Mouse (Mus musculus) limb, embryonic 10.5 days (tissue): ENCODE data around the gene Mcoln3. TPM values are rescaled to one million over a fixed set of nuclear protein-coding genes. Genes with fewer than 3 reads are reported as not detected.
A peak's percentile ranks its signal among the peaks of the same experiment; 100 is the strongest.

ENCODE experiments used
- DNase-seq: peaks from one replicate; pipeline ENCODE4 v3.0.0-alpha.2; 2017; ENCODE audit warnings: low spot score
- H3K27ac ChIP-seq: fragments of 300-500 bp; sonication (generic); 2 replicates; pipeline ENCODE4 v1.5.1; 2016; ENCODE audit warnings: mild to moderate bottlenecking
- H3K27me3 ChIP-seq: fragments of 300-500 bp; sonication (generic); 2 replicates; pipeline ENCODE4 v1.6.1; 2016; ENCODE audit warnings: low read depth, mild to moderate bottlenecking; ENCODE audit not compliant: poor library complexity, severe bottlenecking
- H3K36me3 ChIP-seq: fragments of 300-500 bp; sonication (generic); 2 replicates; pipeline ENCODE4 v1.6.1; 2016; ENCODE audit warnings: mild to moderate bottlenecking, moderate library complexity
- H3K4me1 ChIP-seq: fragments of 300-500 bp; sonication (generic); 2 replicates; pipeline ENCODE4 v1.6.1; 2016
- H3K4me3 ChIP-seq: fragments of 300-500 bp; sonication (generic); 2 replicates; pipeline ENCODE4 v1.5.1; 2016; ENCODE audit warnings: mild to moderate bottlenecking, moderate library complexity
- H3K9me3 ChIP-seq: fragments of 300-500 bp; sonication (generic); replicated peaks from 2 replicates; pipeline ENCODE4 v1.6.1; 2016; ENCODE audit warnings: mild to moderate bottlenecking
- WGBS: fragments of 180-500 bp; shearing (Covaris S2); methylation state at CpG from one replicate; pipeline ENCODE4 v1.1.7; 2016; 5-methylcytosine and 5-hydroxymethylcytosine counted together
- polyA plus RNA-seq: library from polyadenylated mRNA; unstranded; fragments of >200 nt; fragmentation: Nextera tagmentation; extraction: Ambion mirVana; gene quantifications from 2 replicates; pipeline ENCODE4 v1.2.1, GENCODE M21; 2016

Mcoln3 gene
- polyA plus RNA-seq, 1 experiment from 2014 or later, result 5.9 TPM

- peaks cover 9% of the 10 kb centered on the region for H3K27me3 ChIP-seq
- 75% methylated on average over 2 of the region's 2 CpGs for WGBS
- no peak for DNase-seq
- H3K4me3 ChIP-seq, result no peak overlapping the region
- H3K4me1 ChIP-seq, result peaks cover 16% of the 10 kb centered on the region
- no peak overlapping the region for H3K27ac ChIP-seq
- H3K9me3 ChIP-seq, result no peaks in the 10 kb centered on the region
- no peaks in the 10 kb centered on the region for H3K36me3 ChIP-seq
Observed at GRCm38 (mm10) chr3:146156811-146157210, 39.6 kb downstream of the Mcoln3 start.

- no peak for DNase-seq
- Histone ChIP-seq H3K36me3 (no peaks in the 10 kb centered on the region), H3K9me3 (no peaks in the 10 kb centered on the region), H3K4me3 (no peak overlapping the region), H3K27me3 (0 out of 2 replicates have a peak, but pooled peaks cover under 1% of the 10 kb centered on the region), H3K4me1 (peaks cover 14% of the 10 kb centered on the region), H3K27ac (no peak overlapping the region)
- whole genome bisulfite sequencing, result 76% methylated on average over 4 of the region's 4 CpGs
Observed at GRCm38 (mm10) chr3:146158039-146158438, 40.8 kb downstream of the Mcoln3 start.

- Histone ChIP-seq H3K27me3 (no peaks in the 10 kb centered on the region), H3K4me1 (peaks cover 2% of the 10 kb centered on the region; the same call in 1 of the 2 replicates), H3K4me3 (no peak overlapping the region), H3K9me3 (no peaks in the 10 kb centered on the region), H3K27ac (no peak overlapping the region), H3K36me3 (no peaks in the 10 kb centered on the region)
- 89% methylated on average over 2 of the region's 2 CpGs for WGBS
- DNase-seq, result no peak
Observed at GRCm38 (mm10) chr3:146159360-146159759, 42.1 kb downstream of the Mcoln3 start.

- Histone ChIP-seq H3K4me3 (no peak overlapping the region), H3K4me1 (peaks cover 15% of the 10 kb centered on the region), H3K27me3 (no peaks in the 10 kb centered on the region), H3K36me3 (no peaks in the 10 kb centered on the region), H3K9me3 (no peaks in the 10 kb centered on the region), H3K27ac (no peak overlapping the region)
- no peak for DNase-seq
- 83% methylated on average over 4 of the region's 4 CpGs for WGBS
Observed at GRCm38 (mm10) chr3:146162197-146162596, 44.9 kb downstream of the Mcoln3 start.

- DNase-seq, result no peak
- 92% methylated on average over 4 of the region's 4 CpGs for WGBS
Observed at GRCm38 (mm10) chr3:146169356-146169755, 52.1 kb downstream of the Mcoln3 start.

GRCm38 (mm10) chr3:146173030-146173429 is 55.8 kb downstream of the Mcoln3 start:
- H3K36me3 ChIP-seq, result no peaks in the 10 kb centered on the region
- no peak overlapping the region for H3K4me3 ChIP-seq
- H3K4me1 ChIP-seq, result no peaks in the 10 kb centered on the region
- 74% methylated on average over 5 of the region's 5 CpGs for WGBS
- H3K9me3 ChIP-seq, result no peaks in the 10 kb centered on the region
- no peaks in the 10 kb centered on the region for H3K27me3 ChIP-seq
- H3K27ac ChIP-seq, result no peak overlapping the region
- no peak for DNase-seq

More at GRCm38 (mm10) chr3:146169356-146169755, 52.1 kb downstream of the Mcoln3 start:
- Histone ChIP-seq H3K36me3 (no peaks in the 10 kb centered on the region), H3K27ac (no peak overlapping the region), H3K9me3 (no peaks in the 10 kb centered on the region), H3K27me3 (no peaks in the 10 kb centered on the region), H3K4me1 (peaks cover 20% of the 10 kb centered on the region), H3K4me3 (no peak overlapping the region)

GRCm38 (mm10) chr3:146174215-146174614 is 57.0 kb downstream of the Mcoln3 start:
- Histone ChIP-seq H3K9me3 (no peaks in the 10 kb centered on the region), H3K27me3 (no peaks in the 10 kb centered on the region), H3K27ac (no peak overlapping the region), H3K4me1 (no peaks in the 10 kb centered on the region), H3K36me3 (no peaks in the 10 kb centered on the region), H3K4me3 (no peak overlapping the region)
- no peak for DNase-seq
- 92% methylated on average over 9 of the region's 9 CpGs for WGBS

- WGBS, result 80% methylated on average over 7 of the region's 7 CpGs
- Histone ChIP-seq H3K36me3 (no peaks in the 10 kb centered on the region), H3K27ac (no peak overlapping the region), H3K4me3 (no peak overlapping the region), H3K9me3 (no peaks in the 10 kb centered on the region), H3K4me1 (no peaks in the 10 kb centered on the region), H3K27me3 (no peaks in the 10 kb centered on the region)
- no peak for DNase-seq
Observed at GRCm38 (mm10) chr3:146177295-146177694, 60.0 kb downstream of the Mcoln3 start.

- peak overlapping the region; percentile 40 for H3K4me3 ChIP-seq
Observed at GRCm38 (mm10) chr3:146177748-146178582, 60.7 kb downstream of the Mcoln3 start.

GRCm38 (mm10) chr3:146180341-146180740 is 63.1 kb downstream of the Mcoln3 start:
- H3K4me3 ChIP-seq, result no peak overlapping the region
- no peaks in the 10 kb centered on the region for H3K36me3 ChIP-seq
- H3K4me1 ChIP-seq, result peaks cover 1% of the 10 kb centered on the region; the same call in 1 of the 2 replicates
- no peak overlapping the region for H3K27ac ChIP-seq
- H3K27me3 ChIP-seq, result no peaks in the 10 kb centered on the region
- H3K9me3 ChIP-seq, result no peaks in the 10 kb centered on the region
- DNase-seq, result no peak
- 35% methylated on average over 2 of the region's 2 CpGs for WGBS

More at GRCm38 (mm10) chr3:146177748-146178582, 60.7 kb downstream of the Mcoln3 start:
- Histone ChIP-seq H3K27ac (peak overlapping the region; percentile 30; the same call in 1 of the 2 replicates), H3K36me3 (no peaks in the 10 kb centered on the region), H3K4me1 (no peaks in the 10 kb centered on the region), H3K9me3 (no peaks in the 10 kb centered on the region), H3K27me3 (no peaks in the 10 kb centered on the region)
- DNase-seq, result peak; percentile 81
- 5% methylated on average over 16 of the region's 16 CpGs for WGBS

GRCm38 (mm10) chr3:146180986-146181385 is 63.7 kb downstream of the Mcoln3 start:
- no peaks in the 10 kb centered on the region for H3K9me3 ChIP-seq
- H3K27me3 ChIP-seq, result no peaks in the 10 kb centered on the region
- DNase-seq, result peak; percentile 71
- no peak overlapping the region for H3K4me3 ChIP-seq
- no peak overlapping the region for H3K27ac ChIP-seq
- peaks cover 3% of the 10 kb centered on the region; the same call in 1 of the 2 replicates for H3K4me1 ChIP-seq
- no peaks in the 10 kb centered on the region for H3K36me3 ChIP-seq
- WGBS, result 37% methylated on average over 3 of the region's 3 CpGs

- H3K27ac ChIP-seq, result no peak overlapping the region
Observed at GRCm38 (mm10) chr3:146184992-146185657, 67.9 kb downstream of the Mcoln3 start.

GRCm38 (mm10) chr3:146186033-146186432 is 68.8 kb downstream of the Mcoln3 start:
- no peaks in the 10 kb centered on the region for H3K9me3 ChIP-seq
- no peak overlapping the region for H3K4me3 ChIP-seq
- no peak for DNase-seq
- 92% methylated on average over 10 of the region's 10 CpGs for WGBS
- H3K36me3 ChIP-seq, result no peaks in the 10 kb centered on the region
- no peak overlapping the region for H3K27ac ChIP-seq
- H3K27me3 ChIP-seq, result no peaks in the 10 kb centered on the region
- H3K4me1 ChIP-seq, result peaks cover 3% of the 10 kb centered on the region; the same call in 1 of the 2 replicates

More at GRCm38 (mm10) chr3:146184992-146185657, 67.9 kb downstream of the Mcoln3 start:
- Histone ChIP-seq H3K4me1 (peaks cover 3% of the 10 kb centered on the region; the same call in 1 of the 2 replicates), H3K36me3 (no peaks in the 10 kb centered on the region), H3K4me3 (no peak overlapping the region), H3K27me3 (no peaks in the 10 kb centered on the region), H3K9me3 (no peaks in the 10 kb centered on the region)
- 38% methylated on average over 13 of the region's 13 CpGs for WGBS
- DNase-seq, result peak; percentile 65
